Mouse (Mus musculus) kidney, postnatal 36 days (tissue): ENCODE data around the gene Lrrc74b.

ENCODE experiments used
- DNase-seq, 2 experiments: peaks; one replicate each; pipeline ENCODE4 v3.0.0; 2021 to 2022; ENCODE audit warnings: mixed read lengths in 2 of 2

The Lrrc74b gene

DNA sequence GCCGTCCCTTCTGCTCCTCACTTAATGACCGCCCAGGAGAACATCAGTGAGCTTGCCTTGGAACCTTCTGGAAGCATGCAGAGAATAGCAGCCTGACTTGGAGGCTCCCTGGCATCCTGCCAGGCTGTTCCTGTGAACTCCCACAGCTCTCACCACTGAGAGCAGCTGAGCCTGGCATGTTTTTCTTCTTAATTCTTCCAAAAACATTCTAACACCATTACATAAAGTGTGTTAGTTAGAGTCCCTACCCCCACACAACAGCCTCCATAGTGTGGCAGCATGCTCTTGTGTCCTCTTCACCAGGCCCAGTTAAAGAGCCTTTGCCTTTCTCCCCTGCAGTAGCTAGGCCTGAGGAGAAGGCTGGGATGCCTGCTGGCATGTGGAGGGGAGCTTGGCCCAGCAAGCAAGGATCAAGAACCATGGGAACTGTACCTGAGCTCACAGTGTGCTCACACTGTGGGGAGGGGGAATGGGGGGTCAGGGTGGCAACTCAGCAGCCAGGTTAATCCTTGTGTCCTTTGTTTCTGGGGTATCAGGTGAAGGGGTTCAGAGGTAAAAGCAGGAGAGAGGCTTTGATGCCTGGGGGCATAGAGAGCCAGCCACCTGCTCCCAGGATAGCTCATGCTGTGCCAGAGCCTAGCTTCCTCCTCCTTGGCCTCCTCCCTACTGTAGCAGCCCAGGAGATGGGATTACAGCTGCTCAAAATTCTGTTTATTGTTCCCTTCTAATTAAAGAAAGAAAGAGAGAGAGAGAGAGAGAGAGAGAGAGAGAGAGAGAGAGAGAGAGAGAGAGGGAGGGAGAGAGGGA lies 64.3 kb downstream of the Lrrc74b start:
- DNase-seq = peak; percentile 62 to 82
